ENCODE assay signal across 10 mouse cellular contexts in the genomic region with DNA sequence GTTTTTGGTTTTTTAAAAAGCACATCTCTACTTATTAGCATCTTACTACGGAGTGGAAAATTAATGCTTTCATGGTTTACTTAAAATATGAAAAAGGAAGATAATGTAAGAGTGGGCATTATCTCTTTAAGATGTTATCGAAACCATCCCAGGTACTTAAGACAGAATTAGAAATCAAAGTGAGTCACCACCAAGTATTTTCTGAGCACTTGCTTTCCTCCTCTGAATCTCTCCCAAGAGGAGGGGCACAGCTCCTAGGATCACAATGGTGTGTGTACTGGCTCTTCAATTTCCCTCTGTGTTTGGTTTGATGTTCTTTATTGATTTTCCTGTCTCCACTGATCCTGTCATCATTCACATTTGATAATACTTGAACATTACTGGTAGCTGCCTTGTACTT. TPM values are rescaled to one million over a fixed set of nuclear protein-coding genes. Genes with fewer than 3 reads are reported as not detected.
A peak's percentile ranks its signal among the peaks of the same experiment; 100 is the strongest.
DNase-seq lines count a peak whose midpoint lies in the region; ATAC-seq and TF ChIP-seq lines count a peak whose summit lies in the region.
"Not testable (repeated sequence)": the region's sequence is repeated elsewhere in the genome, so short reads cannot be mapped to it uniquely, and the experiment has no call there.
"Had no signal": no experiment of that assay in that cellular context is flagged by ENCODE, and none has a peak within 500 bp of the region (broad histone marks: within the 10 kb centered on the region; RNA-seq: fewer than 3 reads in every experiment).

No protein-coding gene starts in this region.

- H3K27ac ChIP-seq in embryonic facial prominence, embryonic 13.5 days; midbrain, embryonic 16.5 days (ENCODE audit: low read length); stomach, embryonic 15.5 days: not testable (repeated sequence)
- peak overlapping the region; percentile 80 for H3K27ac ChIP-seq in heart, adult 2 months
- peak overlapping the region; percentile 65; the same call in 1 of the 2 replicates for H3K27ac ChIP-seq in hindbrain, embryonic 15.5 days (replicated peaks)
- H3K27ac ChIP-seq in left cerebral cortex, adult 2 months: peak overlapping the region; percentile 73

- H3K4me2 ChIP-seq in embryonic facial prominence, embryonic 13.5 days: peak overlapping the region; percentile 73
- H3K4me2 ChIP-seq in hindbrain, embryonic 15.5 days: peak overlapping the region; percentile 84
- peak overlapping the region; percentile 75 for H3K4me2 ChIP-seq in midbrain, embryonic 16.5 days (ENCODE audit: low read length)
- peak overlapping the region; percentile 59 for H3K4me2 ChIP-seq in stomach, embryonic 15.5 days

- H3K4me1 ChIP-seq in G1E (ENCODE audit: insufficient read depth, low read depth, low read length); embryonic facial prominence, embryonic 13.5 days; heart, adult 2 months (ENCODE audit: control insufficient read depth, insufficient read depth, low read length); hindbrain, embryonic 15.5 days (replicated peaks); lung, adult 2 months (ENCODE audit: control insufficient read depth, insufficient read depth, low read length); midbrain, embryonic 16.5 days (ENCODE audit: control insufficient read depth, insufficient read depth, low read length); stomach, embryonic 15.5 days: not testable (repeated sequence)

- not testable (repeated sequence) for H3K27me3 ChIP-seq in G1E (ENCODE audit: insufficient read depth, low read length); embryonic facial prominence, embryonic 13.5 days; heart, adult 2 months (ENCODE audit: control insufficient read depth, insufficient read depth, low read length); hindbrain, embryonic 15.5 days; midbrain, embryonic 16.5 days (ENCODE audit: control insufficient read depth, insufficient read depth, low read depth, low read length); stomach, embryonic 15.5 days (replicated peaks)

- peak overlapping the region; percentile 70; the same call in 1 of the 2 replicates for H3K4me3 ChIP-seq in G1E (ENCODE audit: low read depth, low read length)
- peak overlapping the region; percentile 82 for H3K4me3 ChIP-seq in embryonic facial prominence, embryonic 13.5 days
- H3K4me3 ChIP-seq in heart, adult 2 months: peak overlapping the region; percentile 73
- peak overlapping the region; percentile 82 for H3K4me3 ChIP-seq in hindbrain, embryonic 15.5 days
- H3K4me3 ChIP-seq in left cerebral cortex, adult 2 months: peak overlapping the region; percentile 70
- peak overlapping the region; percentile 80 for H3K4me3 ChIP-seq in lung, adult 2 months (replicated peaks; ENCODE audit: extremely low read depth, low read depth, low read length)
- peak overlapping the region; percentile 73 for H3K4me3 ChIP-seq in midbrain, embryonic 16.5 days (ENCODE audit: low read depth, low read length)
- peak overlapping the region; percentile 85 for H3K4me3 ChIP-seq in stomach, embryonic 15.5 days (replicated peaks)

- TF ChIP-seq CTCF in G1E (IDR thresholded peaks at IDR 0.05; ENCODE audit: low read depth, low read length); heart, adult 2 months (IDR thresholded peaks at IDR 0.05); left cerebral cortex, adult 2 months (IDR thresholded peaks at IDR 0.05); lung, adult 2 months (IDR thresholded peaks at IDR 0.05; ENCODE audit: insufficient read depth, low read length): not testable (repeated sequence)

- not testable (repeated sequence) for H3K79me2 ChIP-seq in heart, adult 2 months (replicated peaks; ENCODE audit: control insufficient read depth, insufficient read depth, low read length)

- not testable (repeated sequence) for TF ChIP-seq EP300 in heart, adult 2 months (IDR thresholded peaks at IDR 0.05; ENCODE audit: insufficient read depth, low read depth, low read length)

- H3K9ac ChIP-seq in embryonic facial prominence, embryonic 13.5 days: peak overlapping the region; percentile 91; the same call in 1 of the 2 replicates
- H3K9ac ChIP-seq in heart, adult 2 months (ENCODE audit: low read depth, low read length); stomach, embryonic 15.5 days: not testable (repeated sequence)
- peak overlapping the region; percentile 69; the same call in 1 of the 2 replicates for H3K9ac ChIP-seq in hindbrain, embryonic 15.5 days
- peak overlapping the region; percentile 75 for H3K9ac ChIP-seq in midbrain, embryonic 16.5 days (ENCODE audit: low read depth, low read length)

- intact Hi-C loops in heart, adult 2 months (cut with DNase I): loop anchor here (1.0 to 2.0 kb wide), 4 partner anchors 40 to 161 kb away; a partner anchor contains a TSS
- intact Hi-C loops in left cerebral cortex, adult 2 months (cut with DNase I): loop anchor here (1.0 to 10.0 kb wide), 5 partner anchors 40 to 229 kb away; a partner anchor contains a TSS

- not testable (repeated sequence) for ATAC-seq in G1E (ENCODE audit: extremely low read depth, insufficient number of reproducible peaks, low FRiP score, poor library complexity, severe bottlenecking); embryonic facial prominence, embryonic 13.5 days (ENCODE audit: insufficient number of reproducible peaks, insufficient read depth, low FRiP score, low TSS enrichment, low read depth); stomach, embryonic 15.5 days (ENCODE audit: insufficient read depth, low FRiP score, low read depth)
- ATAC-seq in hindbrain, embryonic 15.5 days (ENCODE audit: low FRiP score, low read depth): 0 out of 2 replicates have a peak, but pooled peaks have one; percentile 17
- ATAC-seq in midbrain, embryonic 16.5 days: peak; percentile 38

- not testable (repeated sequence) for DNase-seq in G1E (ENCODE audit: low spot score); heart, adult 2 months; left cerebral cortex, adult 2 months (ENCODE audit: extremely low spot score in 1 of 2, low spot score in 2 of 2); lung, adult 2 months

- not testable (repeated sequence) for H3K36me3 ChIP-seq in G1E (replicated peaks); embryonic facial prominence, embryonic 13.5 days; heart, adult 2 months (ENCODE audit: control insufficient read depth, insufficient read depth, low read length); hindbrain, embryonic 15.5 days; midbrain, embryonic 16.5 days (ENCODE audit: control insufficient read depth, insufficient read depth, low read length); stomach, embryonic 15.5 days

- TF ChIP-seq POLR2A in heart, adult 2 months (IDR thresholded peaks at IDR 0.05; ENCODE audit: insufficient read depth, low read depth, low read length); lung, adult 2 months (IDR thresholded peaks at IDR 0.05; ENCODE audit: borderline replicate concordance, extremely low read depth, low read depth, low read length): not testable (repeated sequence)

- H3K9me3 ChIP-seq in G1E (replicated peaks); embryonic facial prominence, embryonic 13.5 days; hindbrain, embryonic 15.5 days; midbrain, embryonic 16.5 days (replicated peaks; ENCODE audit: control insufficient read depth, low read length, poor library complexity, severe bottlenecking); stomach, embryonic 15.5 days: not testable (repeated sequence)

- 78% methylated on average over 2 of the region's 2 CpGs for WGBS in embryonic facial prominence, embryonic 13.5 days
- 47% methylated on average over 2 of the region's 2 CpGs for WGBS in heart, adult 2 months
- 66% methylated on average over 2 of the region's 2 CpGs for WGBS in hindbrain, embryonic 15.5 days
- WGBS in lung, adult 2 months: 42% methylated on average over 2 of the region's 2 CpGs
- 56% methylated on average over 2 of the region's 2 CpGs for WGBS in midbrain, embryonic 16.5 days
- WGBS in stomach, embryonic 15.5 days: 66% methylated on average over 2 of the region's 2 CpGs

RNA-seq across cellular contexts. Expression of a gene that starts 3.0 kb away (rescaled TPM):
- total RNA-seq in G1E (2014; fragmentation: Nextera tagmentation): 20.3 and 35.4 TPM in 2 replicates
- 16.3 and 17.8 TPM in 2 replicates for total RNA-seq in G1E (2017)
- 0.26 and 0.47 TPM in 2 replicates for polyA plus RNA-seq in G1E (2012)
- 15.6 and 16.5 TPM in 2 replicates for polyA plus RNA-seq in embryonic facial prominence, embryonic 13.5 days (2015; fragmentation: Nextera tagmentation; extraction: Ambion mirVana)
- total RNA-seq in heart, adult 2 months (2021): 1 to 10 TPM; 3.5 to 4.0 TPM
- polyA plus RNA-seq in heart, adult 2 months (2012; rRNA removed): 1.7 and 4.0 TPM in 2 replicates
- polyA plus RNA-seq in hindbrain, embryonic 15.5 days (2015; fragmentation: Nextera tagmentation; extraction: Ambion mirVana): 13.6 and 15.9 TPM in 2 replicates
- 10 to 100 TPM; 24.2 to 26.0 TPM for total RNA-seq in left cerebral cortex, adult 2 months (2021)
- 3.3 and 4.9 TPM in 2 replicates for polyA plus RNA-seq in lung, adult 2 months (2012; rRNA removed)
- polyA plus RNA-seq in midbrain, embryonic 16.5 days (2015; fragmentation: Nextera tagmentation; extraction: Ambion mirVana): 14.1 and 16.8 TPM in 2 replicates
- polyA plus RNA-seq in stomach, embryonic 15.5 days (2015; fragmentation: Nextera tagmentation; extraction: Ambion mirVana): 8.9 and 12.7 TPM in 2 replicates

RNA-seq across cellular contexts. Expression of a gene that starts 45.1 kb away (rescaled TPM):
- 16.5 and 17.2 TPM in 2 replicates for total RNA-seq in G1E (2014; fragmentation: Nextera tagmentation)
- total RNA-seq in G1E (2017): 14.6 and 22.7 TPM in 2 replicates
- polyA plus RNA-seq in G1E (2012): 0.36 and 0.78 TPM in 2 replicates
- 7.7 and 8.6 TPM in 2 replicates for polyA plus RNA-seq in embryonic facial prominence, embryonic 13.5 days (2015; fragmentation: Nextera tagmentation; extraction: Ambion mirVana)
- total RNA-seq in heart, adult 2 months (2021): 1 to 10 TPM; 5.2 to 6.4 TPM
- 0.59 and 1.1 TPM in 2 replicates for polyA plus RNA-seq in heart, adult 2 months (2012; rRNA removed)
- polyA plus RNA-seq in hindbrain, embryonic 15.5 days (2015; fragmentation: Nextera tagmentation; extraction: Ambion mirVana): 8.5 and 9.4 TPM in 2 replicates
- total RNA-seq in left cerebral cortex, adult 2 months (2021): 10 to 100 TPM; 14.0 to 14.6 TPM
- polyA plus RNA-seq in lung, adult 2 months (2012; rRNA removed): 0.75 and 0.84 TPM in 2 replicates
- polyA plus RNA-seq in midbrain, embryonic 16.5 days (2015; fragmentation: Nextera tagmentation; extraction: Ambion mirVana): 9.2 and 9.3 TPM in 2 replicates
- polyA plus RNA-seq in stomach, embryonic 15.5 days (2015; fragmentation: Nextera tagmentation; extraction: Ambion mirVana): 5.8 and 5.9 TPM in 2 replicates

RNA-seq across cellular contexts. Expression of a gene that starts 46.2 kb away (rescaled TPM):
- total RNA-seq in G1E (2014; fragmentation: Nextera tagmentation) (20.1 and 23.6 TPM in 2 replicates), G1E (2017) (9.3 and 11.1 TPM in 2 replicates)
- 0.17 and 0.28 TPM in 2 replicates for polyA plus RNA-seq in G1E (2012)
- 3.0 and 3.5 TPM in 2 replicates for polyA plus RNA-seq in embryonic facial prominence, embryonic 13.5 days (2015; fragmentation: Nextera tagmentation; extraction: Ambion mirVana)
- 1 to 10 TPM; 2.9 to 4.1 TPM for total RNA-seq in heart, adult 2 months (2021)
- polyA plus RNA-seq in heart, adult 2 months (2012; rRNA removed): 0.39 and 2.0 TPM in 2 replicates
- 2.9 and 3.1 TPM in 2 replicates for polyA plus RNA-seq in hindbrain, embryonic 15.5 days (2015; fragmentation: Nextera tagmentation; extraction: Ambion mirVana)
- 1 to 10 TPM; 8.0 to 8.9 TPM for total RNA-seq in left cerebral cortex, adult 2 months (2021)
- polyA plus RNA-seq in lung, adult 2 months (2012; rRNA removed): 0.68 and 1.0 TPM in 2 replicates
- 2.9 TPM in 2 replicates for polyA plus RNA-seq in midbrain, embryonic 16.5 days (2015; fragmentation: Nextera tagmentation; extraction: Ambion mirVana)
- polyA plus RNA-seq in stomach, embryonic 15.5 days (2015; fragmentation: Nextera tagmentation; extraction: Ambion mirVana): 2.4 and 2.7 TPM in 2 replicates

RNA-seq across cellular contexts. Expression of a gene that starts 46.3 kb away (rescaled TPM):
- total RNA-seq in G1E (2014; fragmentation: Nextera tagmentation): 2.6 and 7.3 TPM in 2 replicates
- 3.5 and 5.9 TPM in 2 replicates for total RNA-seq in G1E (2017)
- not detected in 2 replicates for polyA plus RNA-seq in G1E (2012)
- polyA plus RNA-seq in embryonic facial prominence, embryonic 13.5 days (2015; fragmentation: Nextera tagmentation; extraction: Ambion mirVana): not detected in 2 replicates
- 1 to 10 TPM in 1 of 2 experiments, under 1 TPM in 1; 0.50 to 1.4 TPM for total RNA-seq in heart, adult 2 months (2021)
- polyA plus RNA-seq in heart, adult 2 months (2012; rRNA removed): 0.32 TPM in 1 of 2 replicates, not detected in the other
- polyA plus RNA-seq in hindbrain, embryonic 15.5 days (2015; fragmentation: Nextera tagmentation; extraction: Ambion mirVana): 0.16 and 0.31 TPM in 2 replicates
- total RNA-seq in left cerebral cortex, adult 2 months (2021): under 1 TPM; 0.28 to 0.84 TPM
- polyA plus RNA-seq in lung, adult 2 months (2012; rRNA removed): 0.34 and 0.45 TPM in 2 replicates
- polyA plus RNA-seq in midbrain, embryonic 16.5 days (2015; fragmentation: Nextera tagmentation; extraction: Ambion mirVana): 0.50 TPM in 1 of 2 replicates, not detected in the other
- polyA plus RNA-seq in stomach, embryonic 15.5 days (2015; fragmentation: Nextera tagmentation; extraction: Ambion mirVana): 0.26 TPM in 1 of 2 replicates, not detected in the other
- polyA plus RNA-seq: frontal cortex, adult 2 months; kidney, adult 2 months had no signal
